Mouse (Mus musculus) left cerebral cortex, postnatal 36 days (tissue): ENCODE results near the gene Tmem120a. TPM values are rescaled to one million over a fixed set of nuclear protein-coding genes. Genes with fewer than 3 reads are reported as not detected.

Experiments used
- DNase-seq, 2 experiments: peaks; one replicate each; pipeline ENCODE4 v3.0.0; 2021 to 2022; ENCODE audit warnings: low spot score in 2 of 2, mixed read lengths in 1 of 2
- intact Hi-C: fragments of 180-260 bp; cut with DNase I; formaldehyde crosslinking; loops from one replicate; pipeline ENCODE4 v1.15.1; 2025
- total RNA-seq, 2 experiments: library from RNA; stranded (reverse); gene quantifications; 2 replicates each; pipeline ENCODE4 v1.2.3; 2021

Gene Tmem120a
- total RNA-seq, 2 experiments from 2014 or later = 15.6 to 18.0 TPM

GRCm38 (mm10) chr5:135713441-135714218, 30.6 kb downstream of the Tmem120a start:
- intact Hi-C loops = no loop called here

GRCm38 (mm10) chr5:135712803-135713202, 31.4 kb downstream of the Tmem120a start:
- intact Hi-C loops = no loop called here
- peak; percentile 55 to 66 for DNase-seq

More at GRCm38 (mm10) chr5:135713441-135714218, 30.6 kb downstream of the Tmem120a start:
- DNase-seq = peak; percentile 60 to 67

- no peak for DNase-seq
- intact Hi-C loops = no loop called here
These were observed 32.5 kb downstream of the Tmem120a start for GRCm38 (mm10) chr5:135711582-135712355.

- intact Hi-C loops = no loop called here
- no peak for DNase-seq
These were observed 33.5 kb downstream of the Tmem120a start for GRCm38 (mm10) chr5:135710599-135711214.

GRCm38 (mm10) chr5:135709716-135710115, 34.5 kb downstream of the Tmem120a start:
- intact Hi-C loops = no loop called here
- no peak for DNase-seq

- no peak for DNase-seq
- intact Hi-C loops = no loop called here
These were observed 36.4 kb downstream of the Tmem120a start for GRCm38 (mm10) chr5:135707855-135708254.

- intact Hi-C loops = no loop called here
- no peak for DNase-seq
These were observed 37.2 kb downstream of the Tmem120a start for GRCm38 (mm10) chr5:135707039-135707438.

- DNase-seq = no peak
- intact Hi-C loops = no loop called here
These were observed 38.9 kb downstream of the Tmem120a start for GRCm38 (mm10) chr5:135705383-135705782.

- intact Hi-C loops = no loop called here
- no peak for DNase-seq
These were observed 40.8 kb downstream of the Tmem120a start for GRCm38 (mm10) chr5:135703431-135703830.

- intact Hi-C loops = no loop called here
- peak; percentile 67 to 72 for DNase-seq
These were observed 41.5 kb downstream of the Tmem120a start for GRCm38 (mm10) chr5:135702682-135703192.

- DNase-seq = no peak
- intact Hi-C loops = no loop called here
These were observed 42.1 kb downstream of the Tmem120a start for GRCm38 (mm10) chr5:135702190-135702589.

GRCm38 (mm10) chr5:135701601-135702000, 42.6 kb downstream of the Tmem120a start:
- intact Hi-C loops = no loop called here

GRCm38 (mm10) chr5:135697711-135698111, 46.5 kb downstream of the Tmem120a start:
- intact Hi-C loops = no loop called here

More at GRCm38 (mm10) chr5:135701601-135702000, 42.6 kb downstream of the Tmem120a start:
- no peak for DNase-seq

GRCm38 (mm10) chr5:135695277-135695721, 48.9 kb downstream of the Tmem120a start:
- no peak for DNase-seq
- intact Hi-C loops = no loop called here

More at GRCm38 (mm10) chr5:135697711-135698111, 46.5 kb downstream of the Tmem120a start:
- DNase-seq = no peak

- no peak for DNase-seq
- intact Hi-C loops = no loop called here
These were observed 50.9 kb downstream of the Tmem120a start for GRCm38 (mm10) chr5:135693281-135693853.

GRCm38 (mm10) chr5:135691266-135691665, 53.0 kb downstream of the Tmem120a start:
- intact Hi-C loops = no loop called here
- DNase-seq = no peak

GRCm38 (mm10) chr5:135690401-135690800, 53.8 kb downstream of the Tmem120a start:
- intact Hi-C loops = no loop called here
- no peak for DNase-seq
